Mouse (Mus musculus): ENCODE measurements at regions not wholly inside any gene's neighbourhood (a gene's known extent, or its start where the extent isn't known, plus 50 kb on each side); places are given as distances from the start of the nearest gene placed in this dataset.
A peak's percentile ranks its signal among the peaks of the same experiment; 100 is the strongest.

DNA sequence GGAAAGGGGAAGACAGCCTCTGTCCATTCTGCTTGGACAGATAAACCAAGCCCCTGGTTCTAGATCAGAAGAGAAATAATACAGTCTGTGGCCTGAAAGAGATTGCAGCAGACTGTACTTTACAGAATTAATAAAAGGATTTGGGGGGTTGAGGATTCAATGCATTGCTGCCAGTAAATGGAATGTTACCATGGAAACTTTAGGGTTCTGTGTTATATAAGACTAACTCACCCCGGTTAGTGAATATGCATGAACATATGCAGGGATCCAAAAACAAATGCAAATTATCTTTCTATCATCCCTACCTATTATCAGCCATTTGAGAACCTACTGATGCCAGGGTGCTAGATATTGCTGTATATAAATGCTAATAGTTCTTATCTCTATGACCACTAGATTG, 233.4 kb downstream of the Plk2 start:
- H3K4me3 ChIP-seq = no peak overlapping the region
- no peaks in the 10 kb centered on the region for H3K79me2 ChIP-seq (ENCODE audit: control insufficient read depth, insufficient read depth)
- no peaks in the 10 kb centered on the region for H3K36me3 ChIP-seq (ENCODE audit: control insufficient read depth, insufficient read depth)
- no peak overlapping the region for H3K4me2 ChIP-seq (ENCODE audit: low read depth)
- no peaks in the 10 kb centered on the region for H3K27me3 ChIP-seq (ENCODE audit: control insufficient read depth, insufficient read depth, insufficient read length)
- TF ChIP-seq POLR2A (IDR thresholded peaks at IDR 0.05; ENCODE audit: insufficient read length, low read depth) (no peak), MYOG (IDR thresholded peaks at IDR 0.05; ENCODE audit: control insufficient read depth in 1 of 3, insufficient read depth in 1 of 3, insufficient read length in 2 of 3, low read depth in 2 of 3) (no peak)
- no peak overlapping the region for H3ac ChIP-seq (ENCODE audit: control insufficient read depth, insufficient read length)

DNA sequence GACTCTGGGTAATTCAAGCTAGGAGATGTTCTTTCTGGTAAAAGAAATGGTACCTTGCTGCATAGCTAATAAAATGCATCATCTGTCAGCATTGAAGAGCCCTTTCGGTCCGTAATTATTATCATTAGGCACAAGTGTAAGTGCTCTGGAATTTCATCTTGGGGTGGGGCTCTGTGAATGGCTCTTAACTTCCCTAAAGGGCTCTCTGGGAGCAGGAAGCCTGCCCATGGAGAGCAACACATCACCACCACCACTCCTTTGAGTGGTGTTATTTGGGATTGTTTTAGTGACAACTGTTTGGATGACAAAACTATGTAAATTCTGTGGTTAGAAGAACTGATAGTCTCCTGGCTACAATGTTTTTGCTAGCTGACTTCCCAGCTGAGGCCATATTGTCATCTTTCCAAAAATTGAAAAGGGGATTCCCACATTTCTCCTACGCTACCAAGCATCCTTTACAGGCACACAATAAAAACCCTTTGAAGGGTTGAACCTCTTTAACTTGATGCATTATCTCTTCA, 238.5 kb downstream of the Plk2 start:
- TF ChIP-seq E2F4 (IDR thresholded peaks at IDR 0.05; ENCODE audit: insufficient read depth) (no peak), MYOG (IDR thresholded peaks at IDR 0.05; ENCODE audit: control insufficient read depth in 1 of 3, insufficient read depth in 1 of 3, insufficient read length in 2 of 3, low read depth in 2 of 3) (peak in 2 of 3 experiments; percentile 4 to 62), TCF12 (IDR thresholded peaks at IDR 0.05; ENCODE audit: insufficient read depth, poor library complexity, severe bottlenecking) (peak; percentile 6)

DNA sequence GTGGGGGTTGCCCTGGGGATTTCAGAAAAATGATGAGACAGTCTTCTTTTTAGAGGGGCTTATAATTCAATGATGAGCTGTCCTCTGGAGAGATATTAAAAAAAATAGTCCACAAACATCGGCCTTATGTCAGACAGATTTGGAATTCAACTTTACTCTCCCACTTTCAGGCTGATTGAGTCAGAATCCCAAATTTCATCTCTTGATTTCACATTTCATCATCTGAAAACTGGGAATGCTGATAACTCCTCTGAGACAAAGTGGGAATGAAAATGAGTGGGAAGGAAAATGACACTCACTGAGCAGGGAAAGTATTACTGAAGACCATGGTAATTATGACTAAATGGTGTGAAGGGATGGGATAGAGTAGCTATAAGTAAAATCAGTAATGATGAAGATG, 239.1 kb downstream of the Plk2 start:
- Histone ChIP-seq H3ac (ENCODE audit: control insufficient read depth, insufficient read length) (no peak overlapping the region), H3K4me2 (ENCODE audit: low read depth) (peak overlapping the region; percentile 52), H3K27me3 (ENCODE audit: control insufficient read depth, insufficient read depth, insufficient read length) (no peaks in the 10 kb centered on the region), H3K4me3 (no peak overlapping the region), H3K79me2 (ENCODE audit: control insufficient read depth, insufficient read depth) (no peaks in the 10 kb centered on the region), H3K36me3 (ENCODE audit: control insufficient read depth, insufficient read depth) (no peaks in the 10 kb centered on the region)
- no peak for TF ChIP-seq USF1 (IDR thresholded peaks at IDR 0.05; ENCODE audit: low read depth)
- peak; percentile 94 for TF ChIP-seq CEBPB (IDR thresholded peaks at IDR 0.05; ENCODE audit: insufficient read depth, poor library complexity, severe bottlenecking)
- TF ChIP-seq MAX (IDR thresholded peaks at IDR 0.05; ENCODE audit: low read depth) = no peak
- no peak for TF ChIP-seq POLR2AphosphoS2 (IDR thresholded peaks at IDR 0.05; ENCODE audit: insufficient read length, low read depth)

More for the DNA sequence above, 238.5 kb downstream of the Plk2 start:
- H3K4me2 ChIP-seq (ENCODE audit: low read depth) = peak overlapping the region; percentile 52
- H3K4me3 ChIP-seq = no peak overlapping the region
- H3K27me3 ChIP-seq (ENCODE audit: control insufficient read depth, insufficient read depth, insufficient read length) = no peaks in the 10 kb centered on the region
- H3K79me2 ChIP-seq (ENCODE audit: control insufficient read depth, insufficient read depth) = no peaks in the 10 kb centered on the region
- H3ac ChIP-seq (ENCODE audit: control insufficient read depth, insufficient read length) = no peak overlapping the region
- H3K36me3 ChIP-seq (ENCODE audit: control insufficient read depth, insufficient read depth) = no peaks in the 10 kb centered on the region

DNA sequence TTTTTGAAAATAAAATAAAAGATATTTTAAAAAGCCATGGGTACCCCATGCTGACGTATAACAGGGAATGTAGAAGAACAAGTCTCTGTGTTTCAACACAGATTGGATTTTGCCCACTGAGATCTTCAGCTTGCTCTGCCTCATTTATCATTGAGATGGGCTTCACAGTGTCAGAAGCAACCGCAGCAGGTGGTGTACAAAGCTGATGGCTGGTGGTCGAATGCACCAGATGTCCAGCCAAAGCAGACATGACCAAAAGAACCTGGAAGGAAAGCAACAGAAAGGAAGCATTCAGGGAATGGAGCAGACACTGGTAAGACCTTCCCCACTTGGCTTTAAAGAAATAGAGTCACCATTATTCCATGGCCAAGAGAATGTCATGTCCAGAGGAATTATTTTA, 247.9 kb downstream of the Plk2 start:
- TF ChIP-seq MYOD1 (IDR thresholded peaks at IDR 0.05; ENCODE audit: control insufficient read depth in 1 of 3, insufficient read length in 2 of 3, low read depth in 2 of 3) (peak in 2 of 3 experiments; percentile 63 to 69), POLR2AphosphoS2 (IDR thresholded peaks at IDR 0.05; ENCODE audit: insufficient read length, low read depth) (no peak), MYOG (IDR thresholded peaks at IDR 0.05; ENCODE audit: control insufficient read depth in 1 of 3, insufficient read depth in 1 of 3, insufficient read length in 2 of 3, low read depth in 2 of 3) (peak in 1 of 3 experiments; percentile 70)
- no peaks in the 10 kb centered on the region for H3K79me2 ChIP-seq (ENCODE audit: control insufficient read depth, insufficient read depth)
- H3K27me3 ChIP-seq (ENCODE audit: control insufficient read depth, insufficient read depth, insufficient read length) = no peaks in the 10 kb centered on the region
- H3K4me2 ChIP-seq (ENCODE audit: low read depth) = peak overlapping the region; percentile 70
- H3K36me3 ChIP-seq (ENCODE audit: control insufficient read depth, insufficient read depth) = no peaks in the 10 kb centered on the region
- peak overlapping the region; percentile 2 for H3K4me3 ChIP-seq
- H3ac ChIP-seq (ENCODE audit: control insufficient read depth, insufficient read length) = no peak overlapping the region

DNA sequence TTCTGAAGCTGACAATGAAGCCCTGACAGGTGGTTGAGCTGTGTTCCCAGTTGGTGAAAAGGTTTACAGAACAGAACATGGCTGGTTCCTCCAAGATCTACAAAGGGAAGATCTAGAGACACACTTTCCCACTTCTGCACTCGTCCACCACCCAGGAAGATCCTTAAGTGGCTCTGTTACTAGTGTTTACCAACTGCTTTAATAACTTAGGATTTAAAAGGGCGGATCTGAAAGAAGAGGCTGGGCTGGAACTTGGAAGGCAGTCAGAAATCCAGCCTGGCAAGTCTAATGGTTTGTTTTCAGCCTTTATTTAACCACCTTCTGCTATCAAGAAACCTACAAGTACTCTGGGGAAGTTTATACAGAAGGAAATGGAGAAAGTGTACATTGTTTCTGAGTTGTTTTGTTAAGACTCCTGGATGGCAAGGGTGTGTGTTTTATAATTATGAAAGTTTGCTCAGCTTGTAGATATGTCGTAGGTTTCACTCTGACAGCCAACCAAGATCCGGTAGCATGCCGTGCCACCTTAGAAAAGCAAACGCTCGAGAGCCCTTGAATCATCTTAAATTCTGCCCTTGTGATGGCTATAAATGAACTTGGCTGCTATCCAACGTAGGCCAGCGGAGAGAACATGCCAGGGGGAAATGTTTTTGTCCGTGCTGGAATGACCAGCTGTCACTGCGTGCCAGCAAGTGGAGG, 248.5 kb downstream of the Plk2 start:
- Histone ChIP-seq H3K4me3 (peak overlapping the region; percentile 2), H3K4me2 (ENCODE audit: low read depth) (peak overlapping the region; percentile 70)

DNA sequence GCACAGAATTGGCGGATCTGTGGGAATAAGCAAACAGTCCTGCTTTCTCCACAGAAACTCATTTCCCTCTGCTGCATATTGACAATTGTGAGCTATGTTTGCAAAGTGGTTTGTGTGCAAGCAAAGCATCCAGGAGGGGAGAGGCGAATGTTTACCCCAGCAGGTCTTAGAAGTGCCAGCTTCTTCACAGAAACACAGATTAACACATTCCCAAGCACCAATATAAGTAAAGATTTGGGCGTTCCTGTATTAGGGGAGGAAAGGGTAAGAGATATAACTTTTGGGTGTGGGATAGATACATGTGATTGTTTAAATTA, 249.0 kb downstream of the Plk2 start:
- peak overlapping the region; percentile 2 for H3K4me3 ChIP-seq
- TF ChIP-seq MYOG (IDR thresholded peaks at IDR 0.05; ENCODE audit: control insufficient read depth in 1 of 3, insufficient read depth in 1 of 3, insufficient read length in 2 of 3, low read depth in 2 of 3) (no peak), TCF12 (IDR thresholded peaks at IDR 0.05; ENCODE audit: insufficient read depth, poor library complexity, severe bottlenecking) (no peak), REST (IDR thresholded peaks at IDR 0.05; ENCODE audit: insufficient read depth, insufficient read length) (no peak), MYOD1 (IDR thresholded peaks at IDR 0.05; ENCODE audit: control insufficient read depth in 1 of 3, insufficient read length in 2 of 3, low read depth in 2 of 3) (no peak), CEBPB (IDR thresholded peaks at IDR 0.05; ENCODE audit: insufficient read depth, poor library complexity, severe bottlenecking) (no peak), POLR2A (IDR thresholded peaks at IDR 0.05; ENCODE audit: insufficient read length, low read depth) (no peak), MAX (IDR thresholded peaks at IDR 0.05; ENCODE audit: low read depth) (no peak), POLR2AphosphoS2 (IDR thresholded peaks at IDR 0.05; ENCODE audit: insufficient read length, low read depth) (no peak)
- H3ac ChIP-seq (ENCODE audit: control insufficient read depth, insufficient read length) = no peak overlapping the region

More for the DNA sequence above, 248.5 kb downstream of the Plk2 start:
- no peak overlapping the region for H3ac ChIP-seq (ENCODE audit: control insufficient read depth, insufficient read length)
- no peaks in the 10 kb centered on the region for H3K79me2 ChIP-seq (ENCODE audit: control insufficient read depth, insufficient read depth)
- TF ChIP-seq MYOD1 (IDR thresholded peaks at IDR 0.05; ENCODE audit: control insufficient read depth in 1 of 3, insufficient read length in 2 of 3, low read depth in 2 of 3) (peak; percentile 72 to 95 (median 89)), E2F4 (IDR thresholded peaks at IDR 0.05; ENCODE audit: insufficient read depth) (no peak), TCF3 (IDR thresholded peaks at IDR 0.05; ENCODE audit: insufficient read length, low read depth) (peak; percentile 63), USF1 (IDR thresholded peaks at IDR 0.05; ENCODE audit: low read depth) (no peak), POLR2A (IDR thresholded peaks at IDR 0.05; ENCODE audit: insufficient read length, low read depth) (no peak), SRF (IDR thresholded peaks at IDR 0.05; ENCODE audit: control insufficient read depth, insufficient read length, low read depth) (no peak), MYOG (IDR thresholded peaks at IDR 0.05; ENCODE audit: control insufficient read depth in 1 of 3, insufficient read depth in 1 of 3, insufficient read length in 2 of 3, low read depth in 2 of 3) (peak; percentile 60 to 98 (median 92)), TCF12 (IDR thresholded peaks at IDR 0.05; ENCODE audit: insufficient read depth, poor library complexity, severe bottlenecking) (peak; percentile 90), CEBPB (IDR thresholded peaks at IDR 0.05; ENCODE audit: insufficient read depth, poor library complexity, severe bottlenecking) (no peak)
- no peaks in the 10 kb centered on the region for H3K27me3 ChIP-seq (ENCODE audit: control insufficient read depth, insufficient read depth, insufficient read length)
- no peaks in the 10 kb centered on the region for H3K36me3 ChIP-seq (ENCODE audit: control insufficient read depth, insufficient read depth)

More for the DNA sequence above, 249.0 kb downstream of the Plk2 start:
- Histone ChIP-seq H3K79me2 (ENCODE audit: control insufficient read depth, insufficient read depth) (no peaks in the 10 kb centered on the region), H3K4me2 (ENCODE audit: low read depth) (peak overlapping the region; percentile 70), H3K36me3 (ENCODE audit: control insufficient read depth, insufficient read depth) (no peaks in the 10 kb centered on the region), H3K27me3 (ENCODE audit: control insufficient read depth, insufficient read depth, insufficient read length) (no peaks in the 10 kb centered on the region)

All from myocyte (in vitro differentiated cells).